Mouse (Mus musculus) midbrain, embryonic 10.5 days (tissue): ENCODE data around the gene Nek2. TPM values are rescaled to one million over a fixed set of nuclear protein-coding genes. Genes with fewer than 3 reads are reported as not detected.

Experiments used
- DNase-seq: peaks from one replicate; pipeline ENCODE4 v3.0.0-alpha.2; 2017; ENCODE audit warnings: low spot score
- H3K27ac ChIP-seq: fragments of 300-500 bp; sonication (generic); replicated peaks from 2 replicates; pipeline ENCODE4 v1.5.1; 2016; ENCODE audit warnings: mild to moderate bottlenecking
- H3K27me3 ChIP-seq: fragments of 300-500 bp; sonication (generic); 2 replicates; pipeline ENCODE4 v1.6.1; 2016; ENCODE audit warnings: low read depth, mild to moderate bottlenecking; ENCODE audit not compliant: poor library complexity, severe bottlenecking
- H3K36me3 ChIP-seq: fragments of 300-500 bp; sonication (generic); 2 replicates; pipeline ENCODE4 v1.6.1; 2016; ENCODE audit warnings: mild to moderate bottlenecking, moderate library complexity
- H3K4me1 ChIP-seq: fragments of 300-500 bp; sonication (generic); 2 replicates; pipeline ENCODE4 v1.6.1; 2016
- H3K4me3 ChIP-seq: fragments of 300-500 bp; sonication (generic); 2 replicates; pipeline ENCODE4 v1.5.1; 2016; ENCODE audit warnings: mild to moderate bottlenecking, moderate library complexity
- H3K9me3 ChIP-seq: fragments of 300-500 bp; sonication (generic); replicated peaks from 2 replicates; pipeline ENCODE4 v1.6.1; 2016; ENCODE audit warnings: mild to moderate bottlenecking
- WGBS: fragments of 180-500 bp; shearing (Covaris S2); methylation state at CpG from one replicate; pipeline ENCODE4 v1.1.7; 2016; 5-methylcytosine and 5-hydroxymethylcytosine counted together
- polyA plus RNA-seq: library from polyadenylated mRNA; unstranded; fragments of >200 nt; fragmentation: Nextera tagmentation; extraction: Ambion mirVana; gene quantifications from 2 replicates; pipeline ENCODE4 v1.2.1, GENCODE M21; 2016

Nek2 gene
- polyA plus RNA-seq, 1 experiment from 2014 or later = 66.6 TPM

- H3K36me3 ChIP-seq = peaks cover 9% of the 10 kb centered on the region
- 0 out of 2 replicates have a peak overlapping the region, but pooled peaks have one; percentile 17 for H3K4me3 ChIP-seq
- DNase-seq = no peak
- H3K4me1 ChIP-seq = peaks cover 41% of the 10 kb centered on the region
- WGBS = 38% methylated on average over 6 of the region's 6 CpGs
- no peak overlapping the region for H3K27ac ChIP-seq
- no peaks in the 10 kb centered on the region for H3K9me3 ChIP-seq
- H3K27me3 ChIP-seq = peaks cover 8% of the 10 kb centered on the region; the same call in 1 of the 2 replicates
These were observed 3.1 kb upstream of the Nek2 start for GRCm38 (mm10) chr1:191818145-191818631.

GRCm38 (mm10) chr1:191819026-191819425, 2.2 kb upstream of the Nek2 start:
- peaks cover 8% of the 10 kb centered on the region; the same call in 1 of the 2 replicates for H3K27me3 ChIP-seq
- no peak overlapping the region for H3K27ac ChIP-seq
- no peak overlapping the region for H3K4me3 ChIP-seq
- DNase-seq = no peak
- peaks cover 18% of the 10 kb centered on the region for H3K36me3 ChIP-seq
- H3K4me1 ChIP-seq = peaks cover 41% of the 10 kb centered on the region
- no peaks in the 10 kb centered on the region for H3K9me3 ChIP-seq

- WGBS = 4% methylated on average over 15 of the region's 15 CpGs
- peaks cover 32% of the 10 kb centered on the region for H3K4me1 ChIP-seq
- H3K27ac ChIP-seq = peak overlapping the region; percentile 98
- no peak for DNase-seq
- H3K27me3 ChIP-seq = peaks cover 8% of the 10 kb centered on the region; the same call in 1 of the 2 replicates
- no peaks in the 10 kb centered on the region for H3K9me3 ChIP-seq
- peaks cover 37% of the 10 kb centered on the region for H3K36me3 ChIP-seq
- H3K4me3 ChIP-seq = peak overlapping the region; percentile 92
These were observed 306 bp upstream of the Nek2 start for GRCm38 (mm10) chr1:191820951-191821325.

- DNase-seq = no peak
- H3K36me3 ChIP-seq = peaks cover 100% of the 10 kb centered on the region
- WGBS = 92% methylated on average over 3 of the region's 3 CpGs
- H3K4me3 ChIP-seq = no peak overlapping the region
- no peak overlapping the region for H3K27ac ChIP-seq
- H3K9me3 ChIP-seq = no peaks in the 10 kb centered on the region
- no peaks in the 10 kb centered on the region for H3K27me3 ChIP-seq
- no peaks in the 10 kb centered on the region for H3K4me1 ChIP-seq
These were observed 7.9 kb downstream of the Nek2 start for GRCm38 (mm10) chr1:191829124-191829523.

- 93% methylated on average over 6 of the region's 6 CpGs for WGBS
- peaks cover 73% of the 10 kb centered on the region for H3K36me3 ChIP-seq
- H3K9me3 ChIP-seq = no peaks in the 10 kb centered on the region
These were observed 12.2 kb downstream of the Nek2 start for GRCm38 (mm10) chr1:191833396-191833795.

GRCm38 (mm10) chr1:191834825-191835224, 13.6 kb downstream of the Nek2 start:
- WGBS = 18% methylated on average over 19 of the region's 19 CpGs
- no peak overlapping the region for H3K4me3 ChIP-seq

More at GRCm38 (mm10) chr1:191833396-191833795, 12.2 kb downstream of the Nek2 start:
- Histone ChIP-seq H3K27ac (no peak overlapping the region), H3K27me3 (no peaks in the 10 kb centered on the region), H3K4me1 (peaks cover 12% of the 10 kb centered on the region), H3K4me3 (no peak overlapping the region)
- no peak for DNase-seq

GRCm38 (mm10) chr1:191836318-191836985, 15.2 kb downstream of the Nek2 start:
- no peak for DNase-seq
- H3K4me1 ChIP-seq = peaks cover 26% of the 10 kb centered on the region
- 0 out of 2 replicates have a peak overlapping the region, but pooled peaks have one; percentile 0 for H3K27ac ChIP-seq
- peaks cover 42% of the 10 kb centered on the region for H3K36me3 ChIP-seq
- WGBS = 60% methylated on average over 5 of the region's 5 CpGs
- H3K9me3 ChIP-seq = no peaks in the 10 kb centered on the region
- H3K4me3 ChIP-seq = no peak overlapping the region
- no peaks in the 10 kb centered on the region for H3K27me3 ChIP-seq

More at GRCm38 (mm10) chr1:191834825-191835224, 13.6 kb downstream of the Nek2 start:
- H3K4me1 ChIP-seq = peaks cover 24% of the 10 kb centered on the region
- H3K36me3 ChIP-seq = peaks cover 59% of the 10 kb centered on the region
- H3K9me3 ChIP-seq = no peaks in the 10 kb centered on the region
- H3K27ac ChIP-seq = no peak overlapping the region
- DNase-seq = peak; percentile 73
- no peaks in the 10 kb centered on the region for H3K27me3 ChIP-seq

GRCm38 (mm10) chr1:191837691-191838090, 16.4 kb downstream of the Nek2 start:
- no peaks in the 10 kb centered on the region for H3K27me3 ChIP-seq
- no peaks in the 10 kb centered on the region for H3K9me3 ChIP-seq
- H3K4me3 ChIP-seq = no peak overlapping the region
- H3K36me3 ChIP-seq = peaks cover 30% of the 10 kb centered on the region
- no peak overlapping the region for H3K27ac ChIP-seq
- peaks cover 26% of the 10 kb centered on the region for H3K4me1 ChIP-seq
- DNase-seq = no peak
- 87% methylated on average over 3 of the region's 3 CpGs for WGBS

GRCm38 (mm10) chr1:191838994-191839741, 17.9 kb downstream of the Nek2 start:
- WGBS = 62% methylated on average over 17 of the region's 17 CpGs

GRCm38 (mm10) chr1:191840774-191841565, 19.7 kb downstream of the Nek2 start:
- Histone ChIP-seq H3K9me3 (no peaks in the 10 kb centered on the region), H3K36me3 (no peaks in the 10 kb centered on the region), H3K4me3 (no peak overlapping the region), H3K27me3 (no peaks in the 10 kb centered on the region), H3K4me1 (peaks cover 23% of the 10 kb centered on the region), H3K27ac (no peak overlapping the region)
- WGBS = 85% methylated on average over 11 of the region's 11 CpGs
- no peak for DNase-seq

More at GRCm38 (mm10) chr1:191838994-191839741, 17.9 kb downstream of the Nek2 start:
- Histone ChIP-seq H3K27me3 (no peaks in the 10 kb centered on the region), H3K36me3 (peaks cover 15% of the 10 kb centered on the region), H3K4me1 (peaks cover 26% of the 10 kb centered on the region), H3K4me3 (no peak overlapping the region), H3K27ac (0 out of 2 replicates have a peak overlapping the region, but pooled peaks have one; percentile 50), H3K9me3 (no peaks in the 10 kb centered on the region)
- peak; percentile 49 for DNase-seq

GRCm38 (mm10) chr1:191842247-191842646, 21.0 kb downstream of the Nek2 start:
- H3K36me3 ChIP-seq = no peaks in the 10 kb centered on the region
- WGBS = 89% methylated on average over 12 of the region's 12 CpGs

GRCm38 (mm10) chr1:191846667-191847066, 25.4 kb downstream of the Nek2 start:
- no peaks in the 10 kb centered on the region for H3K36me3 ChIP-seq
- no peak for DNase-seq
- WGBS = 80% methylated on average over 5 of the region's 5 CpGs

More at GRCm38 (mm10) chr1:191842247-191842646, 21.0 kb downstream of the Nek2 start:
- H3K27ac ChIP-seq = no peak overlapping the region
- peaks cover 14% of the 10 kb centered on the region for H3K4me1 ChIP-seq
- no peaks in the 10 kb centered on the region for H3K27me3 ChIP-seq
- H3K4me3 ChIP-seq = no peak overlapping the region
- DNase-seq = no peak
- H3K9me3 ChIP-seq = no peaks in the 10 kb centered on the region

More at GRCm38 (mm10) chr1:191846667-191847066, 25.4 kb downstream of the Nek2 start:
- Histone ChIP-seq H3K4me3 (no peak overlapping the region), H3K4me1 (no peaks in the 10 kb centered on the region), H3K27me3 (no peaks in the 10 kb centered on the region), H3K9me3 (no peaks in the 10 kb centered on the region), H3K27ac (no peak overlapping the region)
